Comparison of ENCODE assay signal across 12 mouse cellular contexts in the genomic region with DNA sequence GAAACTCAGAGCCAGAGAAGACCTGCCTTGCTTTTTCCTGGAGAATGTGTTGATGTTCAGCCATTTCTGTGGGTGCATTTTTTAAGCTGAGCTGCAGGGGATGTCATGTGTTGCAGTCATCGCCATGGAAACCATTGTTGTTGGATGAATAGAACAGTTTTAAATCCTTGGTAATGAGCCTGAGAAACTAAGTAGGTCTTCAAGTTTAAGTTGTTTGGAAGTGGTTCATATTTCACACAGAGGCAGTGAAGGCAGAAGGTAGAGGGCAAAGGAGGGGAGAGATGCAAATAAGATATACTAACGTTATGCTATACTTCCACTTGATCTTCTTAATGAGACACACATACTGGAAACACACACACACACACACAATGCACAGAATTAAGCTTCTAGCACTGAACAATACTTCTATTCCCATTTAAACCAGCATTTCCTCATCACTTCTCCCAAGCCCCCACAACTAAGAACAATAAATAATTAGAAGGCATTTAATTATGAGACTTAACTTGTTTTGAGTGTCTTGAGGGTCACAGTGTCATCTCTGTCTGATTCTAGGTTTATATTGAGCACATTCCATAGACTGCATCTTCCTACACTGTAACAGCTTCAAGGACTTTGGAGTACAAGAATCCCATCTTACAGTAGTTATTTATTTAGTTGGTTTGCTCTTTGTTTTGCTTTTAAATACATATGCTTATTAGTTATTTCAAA.
DNase-seq lines count a peak whose midpoint lies in the region; ATAC-seq and TF ChIP-seq lines count a peak whose summit lies in the region.
"Had no signal": no experiment of that assay in that cellular context is flagged by ENCODE, and none has a peak within 500 bp of the region (broad histone marks: within the 10 kb centered on the region; RNA-seq: fewer than 3 reads in every experiment).

No protein-coding gene starts in this region.

- intact Hi-C loops in heart, postnatal 36 days (cut with DNase I) = no loop called here

- H3K9ac ChIP-seq in hindbrain, embryonic 15.5 days = no peak overlapping the region
- H3K9ac ChIP-seq in neural tube, embryonic 14.5 days (replicated peaks; ENCODE audit: low read depth, low read length) = no peak overlapping the region
- no peak overlapping the region for H3K9ac ChIP-seq in liver, embryonic 12.5 days
- H3K9ac ChIP-seq: intestine, embryonic 15.5 days; limb, embryonic 12.5 days had no signal

- ATAC-seq in hindbrain, embryonic 15.5 days (ENCODE audit: low FRiP score, low read depth) = peak; percentile 77
- ATAC-seq in neural tube, embryonic 14.5 days (ENCODE audit: low read depth) = peak; percentile 85; the same call in 1 of the 2 replicates
- ATAC-seq in liver, embryonic 12.5 days = no peak
- ATAC-seq: intestine, embryonic 15.5 days had no signal

- H3K4me3 ChIP-seq in layer of hippocampus, adult 2 months = no peak overlapping the region
- H3K4me3 ChIP-seq in embryonic facial prominence, embryonic 10.5 days = no peak overlapping the region
- no peak overlapping the region for H3K4me3 ChIP-seq in hindbrain, embryonic 15.5 days
- H3K4me3 ChIP-seq in neural tube, embryonic 14.5 days (ENCODE audit: low read depth, low read length) = no peak overlapping the region
- H3K4me3 ChIP-seq in liver, embryonic 12.5 days = no peak overlapping the region
- H3K4me3 ChIP-seq: intestine, embryonic 15.5 days; limb, embryonic 12.5 days had no signal

- H3K27ac ChIP-seq in layer of hippocampus, adult 2 months = peak overlapping the region; percentile 80
- peak overlapping the region; percentile 44; the same call in 1 of the 2 replicates for H3K27ac ChIP-seq in embryonic facial prominence, embryonic 10.5 days (replicated peaks)
- peak overlapping the region; percentile 63; the same call in 1 of the 2 replicates for H3K27ac ChIP-seq in hindbrain, embryonic 15.5 days (replicated peaks)
- H3K27ac ChIP-seq in neural tube, embryonic 14.5 days (ENCODE audit: low read depth, low read length) = no peak overlapping the region
- H3K27ac ChIP-seq in liver, embryonic 12.5 days = no peak overlapping the region
- H3K27ac ChIP-seq: intestine, embryonic 15.5 days; limb, embryonic 12.5 days had no signal

- H3K4me1 ChIP-seq in embryonic facial prominence, embryonic 10.5 days = peaks cover 23% of the 10 kb centered on the region
- H3K4me1 ChIP-seq in hindbrain, embryonic 15.5 days (replicated peaks) = peaks cover 26% of the 10 kb centered on the region
- H3K4me1 ChIP-seq in neural tube, embryonic 14.5 days (ENCODE audit: control insufficient read depth, insufficient read depth, low read length) = peaks cover 7% of the 10 kb centered on the region; the same call in 1 of the 2 replicates
- no peaks in the 10 kb centered on the region for H3K4me1 ChIP-seq in liver, embryonic 12.5 days
- H3K4me1 ChIP-seq: intestine, embryonic 15.5 days; limb, embryonic 12.5 days had no signal

- WGBS in embryonic facial prominence, embryonic 10.5 days = 34% methylated on average over 2 of the region's 2 CpGs
- 10% methylated on average over 2 of the region's 2 CpGs for WGBS in hindbrain, embryonic 15.5 days
- WGBS in neural tube, embryonic 14.5 days = 20% methylated on average over 2 of the region's 2 CpGs
- 45% methylated on average over 2 of the region's 2 CpGs for WGBS in liver, embryonic 12.5 days (ENCODE audit: insufficient replicate concordance)

- no peaks in the 10 kb centered on the region for H3K27me3 ChIP-seq in embryonic facial prominence, embryonic 10.5 days (replicated peaks; ENCODE audit: low read depth, poor library complexity, severe bottlenecking)
- no peaks in the 10 kb centered on the region for H3K27me3 ChIP-seq in hindbrain, embryonic 15.5 days
- no peaks in the 10 kb centered on the region for H3K27me3 ChIP-seq in neural tube, embryonic 14.5 days (ENCODE audit: control insufficient read depth, insufficient read depth, low read length)
- H3K27me3 ChIP-seq in liver, embryonic 12.5 days (replicated peaks) = no peaks in the 10 kb centered on the region
- H3K27me3 ChIP-seq: intestine, embryonic 15.5 days; limb, embryonic 12.5 days had no signal

- no peaks in the 10 kb centered on the region for H3K36me3 ChIP-seq in embryonic facial prominence, embryonic 10.5 days (replicated peaks)
- H3K36me3 ChIP-seq in hindbrain, embryonic 15.5 days = no peaks in the 10 kb centered on the region
- H3K36me3 ChIP-seq in neural tube, embryonic 14.5 days (ENCODE audit: control insufficient read depth, insufficient read depth, low read length) = no peaks in the 10 kb centered on the region
- H3K36me3 ChIP-seq in liver, embryonic 12.5 days = no peaks in the 10 kb centered on the region
- H3K36me3 ChIP-seq: intestine, embryonic 15.5 days; limb, embryonic 12.5 days had no signal

- TF ChIP-seq CTCF in layer of hippocampus, adult 2 months (conservative IDR thresholded peaks at IDR 0.05) = peak; percentile 48

- H3K9me3 ChIP-seq in embryonic facial prominence, embryonic 10.5 days = no peaks in the 10 kb centered on the region
- no peaks in the 10 kb centered on the region for H3K9me3 ChIP-seq in hindbrain, embryonic 15.5 days
- no peaks in the 10 kb centered on the region for H3K9me3 ChIP-seq in neural tube, embryonic 14.5 days (ENCODE audit: control insufficient read depth, low read length)
- no peaks in the 10 kb centered on the region for H3K9me3 ChIP-seq in liver, embryonic 12.5 days (replicated peaks)
- H3K9me3 ChIP-seq: intestine, embryonic 15.5 days; limb, embryonic 12.5 days had no signal

- H3K4me2 ChIP-seq in hindbrain, embryonic 15.5 days = no peak overlapping the region
- no peak overlapping the region for H3K4me2 ChIP-seq in neural tube, embryonic 14.5 days (ENCODE audit: low read depth, low read length)
- no peak overlapping the region for H3K4me2 ChIP-seq in liver, embryonic 12.5 days
- H3K4me2 ChIP-seq: intestine, embryonic 15.5 days; limb, embryonic 12.5 days had no signal

- peak in 1 of 2 experiments; percentile 59 for DNase-seq in layer of hippocampus, adult 2 months (ENCODE audit: low spot score in 2 of 2)
- DNase-seq in layer of hippocampus, postnatal 25 days (ENCODE audit: extremely low spot score in 1 of 2, low spot score in 1 of 2) = no peak
- peak; percentile 16 for DNase-seq in embryonic facial prominence, embryonic 10.5 days (ENCODE audit: low spot score)
- no peak for DNase-seq in urinary bladder, postnatal 14 days (ENCODE audit: low spot score)
- DNase-seq in heart, postnatal 36 days = no peak
- DNase-seq: adrenal gland, adult 2 months; gastrocnemius, postnatal 36 days had no signal

Comparison
In these comparisons a context has a peak if more than half of its experiments do, and no peak if none do; other contexts are left out.
1. H3K27ac ChIP-seq: peak in layer of hippocampus, adult 2 months (single experiment), embryonic facial prominence, embryonic 10.5 days (single experiment) and hindbrain, embryonic 15.5 days (single experiment); none in neural tube, embryonic 14.5 days (single experiment) and liver, embryonic 12.5 days (single experiment).